Mouse (Mus musculus) CD4-positive, CD25-positive, alpha-beta regulatory T cell, adult 2 months (primary cell): ENCODE measurements at regions not wholly inside any gene's neighbourhood (a gene's known extent, or its start where the extent isn't known, plus 50 kb on each side); places are given as distances from the start of the nearest gene placed in this dataset.

Source experiments
- DNase-seq: peaks from one replicate; pipeline ENCODE4 v3.0.0-alpha.2; 2012; ENCODE audit warnings: low read depth, low spot score

- no peak for DNase-seq
Observed at GRCm38 (mm10) chr16:9514538-9514937, 480.8 kb downstream of the Grin2a start.
